Comparison of ENCODE assay signal across 12 mouse cellular contexts in genomic region chr12:80218045-80218611, GRCm38 (mm10). TPM values are rescaled to one million over a fixed set of nuclear protein-coding genes. Genes with fewer than 3 reads are reported as not detected.
DNase-seq lines count a peak whose midpoint lies in the region; ATAC-seq and TF ChIP-seq lines count a peak whose summit lies in the region.
"Had no signal": no experiment of that assay in that cellular context is flagged by ENCODE, and none has a peak within 500 bp of the region (broad histone marks: within the 10 kb centered on the region; RNA-seq: fewer than 3 reads in every experiment).

No protein-coding gene starts in this region.

- TF ChIP-seq POLR2A in myocyte (IDR thresholded peaks at IDR 0.05; ENCODE audit: insufficient read length, low read depth), result no peak

- no peaks in the 10 kb centered on the region for H3K36me3 ChIP-seq in kidney, postnatal 0 days (ENCODE audit: insufficient read depth, low read length)
- peaks cover 25% of the 10 kb centered on the region for H3K36me3 ChIP-seq in embryonic facial prominence, embryonic 10.5 days (replicated peaks)
- H3K36me3 ChIP-seq in intestine, embryonic 15.5 days, result no peaks in the 10 kb centered on the region
- H3K36me3 ChIP-seq in myocyte (ENCODE audit: control insufficient read depth, insufficient read depth), result no peaks in the 10 kb centered on the region
- H3K36me3 ChIP-seq in hindbrain, embryonic 11.5 days (ENCODE audit: control insufficient read depth, insufficient read depth, low read length), result no peaks in the 10 kb centered on the region
- H3K36me3 ChIP-seq in midbrain, embryonic 16.5 days (ENCODE audit: control insufficient read depth, insufficient read depth, low read length), result no peaks in the 10 kb centered on the region
- H3K36me3 ChIP-seq: neural tube, embryonic 15.5 days had no signal

- WGBS in kidney, postnatal 0 days, result 69% methylated on average over 4 of the region's 4 CpGs
- 70% methylated on average over 4 of the region's 4 CpGs for WGBS in embryonic facial prominence, embryonic 10.5 days
- 38% methylated on average over 4 of the region's 4 CpGs for WGBS in intestine, embryonic 15.5 days
- WGBS in hindbrain, embryonic 11.5 days, result 74% methylated on average over 4 of the region's 4 CpGs
- WGBS in midbrain, embryonic 16.5 days, result 81% methylated on average over 4 of the region's 4 CpGs

- no peaks in the 10 kb centered on the region for H3K9me3 ChIP-seq in kidney, postnatal 0 days (replicated peaks; ENCODE audit: low read length)
- H3K9me3 ChIP-seq in embryonic facial prominence, embryonic 10.5 days, result no peaks in the 10 kb centered on the region
- H3K9me3 ChIP-seq in intestine, embryonic 15.5 days, result no peaks in the 10 kb centered on the region
- no peaks in the 10 kb centered on the region for H3K9me3 ChIP-seq in hindbrain, embryonic 11.5 days (ENCODE audit: control insufficient read depth, low read length)
- no peaks in the 10 kb centered on the region for H3K9me3 ChIP-seq in midbrain, embryonic 16.5 days (replicated peaks; ENCODE audit: control insufficient read depth, low read length, poor library complexity, severe bottlenecking)
- H3K9me3 ChIP-seq: neural tube, embryonic 15.5 days had no signal

- H3K79me2 ChIP-seq in myocyte (ENCODE audit: control insufficient read depth, insufficient read depth), result peaks cover 92% of the 10 kb centered on the region

- H3K9ac ChIP-seq in kidney, postnatal 0 days (ENCODE audit: low read depth, low read length), result no peak overlapping the region
- no peak overlapping the region for H3K9ac ChIP-seq in intestine, embryonic 15.5 days
- no peak overlapping the region for H3K9ac ChIP-seq in hindbrain, embryonic 11.5 days (ENCODE audit: low read depth, low read length)
- no peak overlapping the region for H3K9ac ChIP-seq in midbrain, embryonic 16.5 days (ENCODE audit: low read depth, low read length)
- H3K9ac ChIP-seq: neural tube, embryonic 15.5 days had no signal

- no peak overlapping the region for H3K4me3 ChIP-seq in kidney, postnatal 0 days (replicated peaks; ENCODE audit: low read depth, low read length)
- no peak overlapping the region for H3K4me3 ChIP-seq in embryonic facial prominence, embryonic 10.5 days
- H3K4me3 ChIP-seq in intestine, embryonic 15.5 days (replicated peaks), result no peak overlapping the region
- no peak overlapping the region for H3K4me3 ChIP-seq in myocyte
- no peak overlapping the region for H3K4me3 ChIP-seq in hindbrain, embryonic 11.5 days (ENCODE audit: low read depth, low read length)
- no peak overlapping the region for H3K4me3 ChIP-seq in midbrain, embryonic 16.5 days (ENCODE audit: low read depth, low read length)
- H3K4me3 ChIP-seq: erythroblast, embryonic 14.5 days; neural tube, embryonic 15.5 days had no signal

- no peak overlapping the region for H3ac ChIP-seq in myocyte (ENCODE audit: control insufficient read depth, insufficient read length)

- peaks cover 47% of the 10 kb centered on the region for H3K4me1 ChIP-seq in kidney, postnatal 0 days (replicated peaks; ENCODE audit: insufficient read depth, low read length)
- peaks cover 79% of the 10 kb centered on the region for H3K4me1 ChIP-seq in embryonic facial prominence, embryonic 10.5 days
- H3K4me1 ChIP-seq in intestine, embryonic 15.5 days (replicated peaks), result peaks cover 80% of the 10 kb centered on the region
- H3K4me1 ChIP-seq in hindbrain, embryonic 11.5 days (replicated peaks; ENCODE audit: control insufficient read depth, insufficient read depth, low read length), result peaks cover 2% of the 10 kb centered on the region; the same call in 1 of the 2 replicates
- H3K4me1 ChIP-seq in midbrain, embryonic 16.5 days (ENCODE audit: control insufficient read depth, insufficient read depth, low read length), result no peaks in the 10 kb centered on the region

- no peak for ATAC-seq in kidney, postnatal 0 days (replicated peaks; ENCODE audit: low FRiP score, low read depth)
- ATAC-seq in intestine, embryonic 15.5 days, result peak; percentile 29
- no peak for ATAC-seq in hindbrain, embryonic 11.5 days (ENCODE audit: low FRiP score)
- no peak for ATAC-seq in midbrain, embryonic 16.5 days
- ATAC-seq: hindbrain, embryonic 16.5 days had no signal

- H3K4me2 ChIP-seq in kidney, postnatal 0 days (ENCODE audit: low read length), result no peak overlapping the region
- H3K4me2 ChIP-seq in intestine, embryonic 15.5 days (replicated peaks), result peak overlapping the region; percentile 28; the same call in 1 of the 2 replicates
- H3K4me2 ChIP-seq in myocyte (ENCODE audit: low read depth), result peak overlapping the region; percentile 12
- H3K4me2 ChIP-seq in hindbrain, embryonic 11.5 days (replicated peaks; ENCODE audit: low read depth, low read length), result no peak overlapping the region
- no peak overlapping the region for H3K4me2 ChIP-seq in midbrain, embryonic 16.5 days (ENCODE audit: low read length)
- H3K4me2 ChIP-seq: neural tube, embryonic 15.5 days had no signal

- DNase-seq in kidney, postnatal 0 days (ENCODE audit: low spot score), result no peak
- DNase-seq in kidney, adult 18-20 months, result no peak
- no peak for DNase-seq in embryonic facial prominence, embryonic 10.5 days (ENCODE audit: low spot score)
- DNase-seq in thymus, postnatal 36 days, result no peak
- no peak for DNase-seq in hindbrain, embryonic 11.5 days (ENCODE audit: low spot score)
- DNase-seq: midbrain, embryonic 14.5 days had no signal

- no peaks in the 10 kb centered on the region for H3K27me3 ChIP-seq in kidney, postnatal 0 days (ENCODE audit: insufficient read depth, low read length)
- H3K27me3 ChIP-seq in embryonic facial prominence, embryonic 10.5 days (replicated peaks; ENCODE audit: low read depth, poor library complexity, severe bottlenecking), result no peaks in the 10 kb centered on the region
- no peaks in the 10 kb centered on the region for H3K27me3 ChIP-seq in intestine, embryonic 15.5 days (replicated peaks)
- H3K27me3 ChIP-seq in myocyte (ENCODE audit: control insufficient read depth, insufficient read depth, insufficient read length), result no peaks in the 10 kb centered on the region
- no peaks in the 10 kb centered on the region for H3K27me3 ChIP-seq in hindbrain, embryonic 11.5 days (ENCODE audit: control insufficient read depth, insufficient read depth, low read length)
- H3K27me3 ChIP-seq in midbrain, embryonic 16.5 days (ENCODE audit: control insufficient read depth, insufficient read depth, low read depth, low read length), result no peaks in the 10 kb centered on the region
- H3K27me3 ChIP-seq: neural tube, embryonic 15.5 days had no signal

- no peak for TF ChIP-seq CTCF in kidney, postnatal 0 days (IDR thresholded peaks at IDR 0.05; ENCODE audit: low read depth)

- H3K27ac ChIP-seq in kidney, postnatal 0 days, result peak overlapping the region; percentile 83; the same call in 1 of the 2 replicates
- H3K27ac ChIP-seq in embryonic facial prominence, embryonic 10.5 days (replicated peaks), result 0 out of 2 replicates have a peak overlapping the region, but pooled peaks have one; percentile 20
- peak overlapping the region; percentile 83 for H3K27ac ChIP-seq in intestine, embryonic 15.5 days
- no peak overlapping the region for H3K27ac ChIP-seq in hindbrain, embryonic 11.5 days (ENCODE audit: low read depth, low read length)
- H3K27ac ChIP-seq in midbrain, embryonic 16.5 days (ENCODE audit: low read length), result no peak overlapping the region
- H3K27ac ChIP-seq: neural tube, embryonic 15.5 days had no signal

TF ChIP-seq in myocyte, 11 proteins besides CTCF, POLR2A, EP300 and RAD21:
- TF ChIP-seq MYOD1 (IDR thresholded peaks at IDR 0.05; ENCODE audit: control insufficient read depth in 1 of 3, insufficient read length in 2 of 3, low read depth in 2 of 3) (peak in 2 of 3 experiments; percentile 31 to 65), MAX (IDR thresholded peaks at IDR 0.05; ENCODE audit: low read depth) (no peak), MYOG (IDR thresholded peaks at IDR 0.05; ENCODE audit: control insufficient read depth in 1 of 3, insufficient read depth in 1 of 3, insufficient read length in 2 of 3, low read depth in 2 of 3) (peak in 1 of 3 experiments; percentile 62)

RNA-seq across cellular contexts. Expression of gene Actn1, which starts 42.0 kb away (rescaled TPM):
- polyA plus RNA-seq in kidney, postnatal 0 days (2015; fragmentation: Nextera tagmentation; extraction: Ambion mirVana), result 32.5 and 37.1 TPM in 2 replicates
- 38.2 and 39.3 TPM in 2 replicates for polyA plus RNA-seq in embryonic facial prominence, embryonic 10.5 days (2016; fragmentation: Nextera tagmentation; extraction: Ambion mirVana)
- polyA plus RNA-seq in intestine, embryonic 15.5 days (2015; fragmentation: Nextera tagmentation; extraction: Ambion mirVana), result 51.2 and 53.6 TPM in 2 replicates
- 166 TPM for polyA plus RNA-seq in myocyte (2012; fragmentation: generic; extraction: Trizol)
- 19.1 and 23.4 TPM in 2 replicates for polyA plus RNA-seq in hindbrain, embryonic 11.5 days (2014; fragmentation: Nextera tagmentation; extraction: Ambion mirVana)
- polyA plus RNA-seq in midbrain, embryonic 16.5 days (2015; fragmentation: Nextera tagmentation; extraction: Ambion mirVana), result 6.3 and 6.6 TPM in 2 replicates

Comparison
In these comparisons a context has a peak if more than half of its experiments do, and no peak if none do; other contexts are left out.
1. H3K27ac ChIP-seq: peak in kidney, postnatal 0 days (single experiment), embryonic facial prominence, embryonic 10.5 days (single experiment) and intestine, embryonic 15.5 days (single experiment); none in hindbrain, embryonic 11.5 days (single experiment) and midbrain, embryonic 16.5 days (single experiment).
2. H3K4me2 ChIP-seq: peak in intestine, embryonic 15.5 days (single experiment) and myocyte (single experiment); none in kidney, postnatal 0 days (single experiment), hindbrain, embryonic 11.5 days (single experiment) and midbrain, embryonic 16.5 days (single experiment).